Mouse (Mus musculus): Measurements from ENCODE around the gene Gpat3.

Gene Gpat3

DNA sequence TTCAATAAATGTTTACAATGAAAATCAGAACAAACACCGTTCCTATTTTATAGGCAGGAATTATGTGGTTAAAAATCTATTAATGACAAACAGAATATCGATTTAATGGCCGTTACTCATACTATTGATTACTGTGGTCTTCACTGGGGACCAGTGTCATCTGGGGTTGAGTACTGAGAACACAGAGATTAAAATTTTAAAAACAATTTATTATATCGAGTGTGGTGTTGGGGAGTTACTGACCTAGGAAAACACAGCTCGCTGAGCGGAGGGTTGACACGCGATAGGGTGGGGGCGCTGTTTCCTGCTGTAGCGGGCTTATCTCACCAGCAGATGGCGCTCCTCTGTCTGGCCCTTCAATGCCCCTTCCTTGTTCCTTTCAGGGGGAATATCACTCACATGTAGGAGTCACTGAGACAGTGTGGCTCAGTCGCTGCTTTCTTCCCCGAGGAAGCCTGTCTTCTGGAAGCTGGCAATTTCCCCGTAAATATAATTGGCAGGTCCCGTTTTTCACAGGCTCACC is 71.8 kb downstream of the Gpat3 start:
- peak; percentile 61 to 78 for DNase-seq

DNA sequence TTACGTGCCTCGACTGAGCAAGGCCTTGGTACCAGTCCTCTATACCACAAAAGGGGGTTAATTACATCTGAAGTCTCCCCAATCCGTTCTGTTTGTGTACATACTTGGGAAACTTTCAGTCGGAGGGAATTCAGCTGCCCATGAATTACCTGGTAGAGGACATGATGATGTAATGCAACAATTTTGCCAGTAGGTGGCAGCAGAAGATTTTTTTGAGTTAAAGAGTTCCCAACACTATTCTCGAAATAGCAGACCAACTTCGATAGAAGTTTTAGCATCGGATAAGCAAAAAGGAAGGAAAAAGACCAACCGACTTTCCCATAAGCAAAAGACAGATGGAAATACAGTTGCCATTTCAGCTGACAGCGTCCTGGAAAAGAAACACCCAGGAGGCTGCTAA is 73.6 kb downstream of the Gpat3 start:
- peak; percentile 20 to 60 for DNase-seq

DNA sequence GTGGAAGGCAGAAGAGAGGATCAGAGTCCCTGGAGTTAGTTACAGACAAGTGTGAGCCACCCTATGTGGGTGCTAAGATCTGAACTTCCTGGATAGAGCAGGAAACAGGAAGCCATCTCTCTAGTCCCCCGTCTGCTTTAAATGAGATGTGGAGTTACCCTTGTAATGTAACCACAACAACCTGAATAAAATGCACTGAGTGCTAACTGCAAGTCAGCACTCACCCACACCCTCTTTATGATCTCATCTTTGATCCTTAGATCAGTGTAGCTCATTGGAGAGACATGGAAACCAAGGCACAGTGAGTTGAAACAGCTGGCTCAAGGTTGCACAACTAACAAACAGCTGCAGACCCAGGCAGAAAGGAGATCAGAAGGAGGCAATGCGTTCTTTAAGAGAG is 84.2 kb downstream of the Gpat3 start:
- no peak for DNase-seq

DNA sequence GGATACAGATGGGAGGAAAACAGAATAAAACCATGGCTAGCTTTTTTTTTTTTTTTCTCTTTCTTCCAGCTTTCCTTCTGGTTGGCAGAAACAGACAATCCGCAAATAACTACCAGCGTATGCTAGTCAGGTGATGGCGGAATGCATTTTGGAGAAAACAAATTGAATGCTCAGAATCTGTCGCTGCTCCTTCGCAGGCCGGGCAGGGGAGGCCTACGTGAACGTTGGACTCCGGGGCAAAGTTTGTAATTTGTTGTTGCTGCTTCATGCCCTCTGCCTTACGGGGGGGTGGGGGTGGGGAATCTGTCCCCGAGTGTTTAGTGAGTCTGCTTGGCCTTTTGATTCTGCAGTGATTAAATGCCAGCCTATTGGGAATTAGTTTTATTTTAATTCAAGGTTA is 98.2 kb downstream of the Gpat3 start:
- no peak for DNase-seq

DNA sequence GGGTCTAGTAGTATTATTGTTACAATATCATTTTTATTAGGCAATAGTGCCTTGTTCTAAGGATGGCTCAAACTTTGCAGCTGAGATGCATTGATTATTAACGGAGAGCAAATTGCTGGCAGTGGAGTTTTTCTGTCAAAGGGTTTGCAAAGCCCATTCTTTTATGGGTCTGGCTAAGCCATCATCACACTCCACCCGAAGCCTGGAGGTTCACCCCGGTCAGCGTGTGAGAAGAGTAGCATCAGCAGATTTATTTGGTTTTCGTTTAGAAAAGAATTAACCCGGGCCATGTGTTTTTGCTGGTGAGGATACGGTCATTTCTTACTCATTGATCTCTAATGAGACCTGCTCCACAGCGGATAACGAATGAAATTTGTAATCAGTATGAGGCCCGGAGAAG is 99.8 kb downstream of the Gpat3 start:
- DNase-seq: no peak

All from cerebellum, postnatal 25 days (tissue).